Mouse (Mus musculus): ENCODE measurements around the gene Pou6f1. TPM values are rescaled to one million over a fixed set of nuclear protein-coding genes. Genes with fewer than 3 reads are reported as not detected.
A peak's percentile ranks its signal among the peaks of the same experiment; 100 is the strongest.

The Pou6f1 gene
- polyA plus RNA-seq (2015; fragmentation: Nextera tagmentation; extraction: Ambion mirVana), result 50.4 and 51.3 TPM in 2 replicates

GRCm38 (mm10) chr15:100599276-100600046 lies at the start of gene Pou6f1:
TSS of gene Pou6f1 (minus strand) at chr15:100599984.
- Histone ChIP-seq H3K4me2 (replicated peaks) (peak within 1 kb of the TSS; percentile 88), H3K36me3 (no peaks in the 10 kb centered on the region), H3K9me3 (no peaks in the 10 kb centered on the region), H3K4me3 (peak within 1 kb of the TSS; percentile 90), H3K9ac (replicated peaks) (peak within 1 kb of the TSS; percentile 97), H3K27me3 (peaks cover 3% of the 10 kb centered on the region; the same call in 1 of the 2 replicates), H3K27ac (replicated peaks) (peak within 1 kb of the TSS; percentile 89), H3K4me1 (peaks cover 23% of the 10 kb centered on the region)
- WGBS, result under 1% methylated on average over 60 of the region's 76 CpGs
- peak; percentile 66 for ATAC-seq (replicated peaks)

- ATAC-seq (replicated peaks), result no peak
- WGBS, result 76% methylated on average over 6 of the region's 6 CpGs
- H3K9me3 ChIP-seq, result no peaks in the 10 kb centered on the region
Observed at GRCm38 (mm10) chr15:100646161-100646560, 46.4 kb upstream of the Pou6f1 start.

GRCm38 (mm10) chr15:100642451-100642850 lies 42.7 kb upstream of the Pou6f1 start:
- Histone ChIP-seq H3K4me2 (replicated peaks) (no peak overlapping the region), H3K4me3 (no peak overlapping the region), H3K27ac (replicated peaks) (no peak overlapping the region), H3K9me3 (no peaks in the 10 kb centered on the region), H3K4me1 (no peaks in the 10 kb centered on the region), H3K36me3 (no peaks in the 10 kb centered on the region), H3K9ac (replicated peaks) (no peak overlapping the region), H3K27me3 (peaks cover 15% of the 10 kb centered on the region; the same call in 1 of the 2 replicates)
- no peak for ATAC-seq (replicated peaks)
- WGBS, result 95% methylated on average over 7 of the region's 7 CpGs

More at GRCm38 (mm10) chr15:100646161-100646560, 46.4 kb upstream of the Pou6f1 start:
- Histone ChIP-seq H3K27ac (replicated peaks) (no peak overlapping the region), H3K27me3 (no peaks in the 10 kb centered on the region), H3K36me3 (no peaks in the 10 kb centered on the region), H3K9ac (replicated peaks) (no peak overlapping the region), H3K4me3 (no peak overlapping the region), H3K4me2 (replicated peaks) (no peak overlapping the region), H3K4me1 (no peaks in the 10 kb centered on the region)

- 76% methylated on average over 15 of the region's 16 CpGs for WGBS
- no peaks in the 10 kb centered on the region for H3K9me3 ChIP-seq
- H3K9ac ChIP-seq (replicated peaks), result no peak overlapping the region
- H3K4me2 ChIP-seq (replicated peaks), result no peak overlapping the region
- no peak for ATAC-seq (replicated peaks)
- peaks cover 10% of the 10 kb centered on the region for H3K4me1 ChIP-seq
- no peak overlapping the region for H3K4me3 ChIP-seq
- no peak overlapping the region for H3K27ac ChIP-seq (replicated peaks)
- peaks cover 26% of the 10 kb centered on the region for H3K27me3 ChIP-seq
- no peaks in the 10 kb centered on the region for H3K36me3 ChIP-seq
Observed at GRCm38 (mm10) chr15:100641226-100641810, 41.5 kb upstream of the Pou6f1 start.

- Histone ChIP-seq H3K36me3 (no peaks in the 10 kb centered on the region), H3K27me3 (peaks cover 38% of the 10 kb centered on the region), H3K9me3 (no peaks in the 10 kb centered on the region), H3K27ac (replicated peaks) (no peak overlapping the region), H3K4me3 (no peak overlapping the region), H3K9ac (replicated peaks) (no peak overlapping the region), H3K4me2 (replicated peaks) (no peak overlapping the region), H3K4me1 (peaks cover 12% of the 10 kb centered on the region)
- 75% methylated on average over 16 of the region's 16 CpGs for WGBS
- ATAC-seq (replicated peaks), result no peak
Observed at GRCm38 (mm10) chr15:100639972-100640750, 40.4 kb upstream of the Pou6f1 start.

GRCm38 (mm10) chr15:100637661-100638060 lies 37.9 kb upstream of the Pou6f1 start:
- no peak overlapping the region for H3K4me3 ChIP-seq
- 20% methylated on average over 6 of the region's 6 CpGs for WGBS
- H3K36me3 ChIP-seq, result no peaks in the 10 kb centered on the region
- no peaks in the 10 kb centered on the region for H3K9me3 ChIP-seq
- H3K4me1 ChIP-seq, result peaks cover 12% of the 10 kb centered on the region
- H3K9ac ChIP-seq (replicated peaks), result no peak overlapping the region
- no peak overlapping the region for H3K4me2 ChIP-seq (replicated peaks)
- no peak for ATAC-seq (replicated peaks)
- peaks cover 52% of the 10 kb centered on the region for H3K27me3 ChIP-seq
- H3K27ac ChIP-seq (replicated peaks), result no peak overlapping the region

GRCm38 (mm10) chr15:100636700-100637501 lies 37.1 kb upstream of the Pou6f1 start, which contains the start of gene Smagp:
TSS of gene Smagp (minus strand) at chr15:100636940.
- H3K9ac ChIP-seq (replicated peaks), result 0 out of 2 replicates have a peak within 1 kb of the TSS, but pooled peaks have one; percentile 9
- peaks cover 52% of the 10 kb centered on the region for H3K27me3 ChIP-seq
- peaks cover 12% of the 10 kb centered on the region for H3K4me1 ChIP-seq
- no peak for ATAC-seq (replicated peaks)
- no peaks in the 10 kb centered on the region for H3K9me3 ChIP-seq
- no peak within 1 kb of the TSS for H3K27ac ChIP-seq (replicated peaks)
- under 1% methylated on average over 72 of the region's 77 CpGs for WGBS
- H3K4me3 ChIP-seq, result peak within 1 kb of the TSS; percentile 40
- peak within 1 kb of the TSS; percentile 66 for H3K4me2 ChIP-seq (replicated peaks)
- H3K36me3 ChIP-seq, result no peaks in the 10 kb centered on the region

- H3K4me1 ChIP-seq, result peaks cover 12% of the 10 kb centered on the region
- 4% methylated on average over 37 of the region's 38 CpGs for WGBS
- peak overlapping the region; percentile 66 for H3K4me2 ChIP-seq (replicated peaks)
- no peak overlapping the region for H3K27ac ChIP-seq (replicated peaks)
- ATAC-seq (replicated peaks), result no peak
- no peaks in the 10 kb centered on the region for H3K9me3 ChIP-seq
- H3K9ac ChIP-seq (replicated peaks), result 0 out of 2 replicates have a peak overlapping the region, but pooled peaks have one; percentile 9
- H3K36me3 ChIP-seq, result no peaks in the 10 kb centered on the region
- peak overlapping the region; percentile 40 for H3K4me3 ChIP-seq
- peaks cover 52% of the 10 kb centered on the region for H3K27me3 ChIP-seq
Observed at GRCm38 (mm10) chr15:100635851-100636645, 36.3 kb upstream of the Pou6f1 start.

GRCm38 (mm10) chr15:100635239-100635638 lies 35.5 kb upstream of the Pou6f1 start:
- ATAC-seq (replicated peaks), result no peak
- WGBS, result 7% methylated on average over 9 of the region's 9 CpGs
- peaks cover 12% of the 10 kb centered on the region for H3K4me1 ChIP-seq
- no peak overlapping the region for H3K27ac ChIP-seq (replicated peaks)
- peaks cover 52% of the 10 kb centered on the region for H3K27me3 ChIP-seq
- H3K9me3 ChIP-seq, result no peaks in the 10 kb centered on the region
- no peak overlapping the region for H3K4me3 ChIP-seq
- no peak overlapping the region for H3K4me2 ChIP-seq (replicated peaks)
- H3K9ac ChIP-seq (replicated peaks), result no peak overlapping the region
- no peaks in the 10 kb centered on the region for H3K36me3 ChIP-seq

- ATAC-seq (replicated peaks), result no peak
- Histone ChIP-seq H3K9me3 (no peaks in the 10 kb centered on the region), H3K27ac (replicated peaks) (no peak overlapping the region), H3K9ac (replicated peaks) (no peak overlapping the region), H3K4me2 (replicated peaks) (no peak overlapping the region), H3K36me3 (no peaks in the 10 kb centered on the region), H3K27me3 (peaks cover 46% of the 10 kb centered on the region), H3K4me1 (peaks cover 12% of the 10 kb centered on the region), H3K4me3 (no peak overlapping the region)
- 83% methylated on average over 10 of the region's 10 CpGs for WGBS
Observed at GRCm38 (mm10) chr15:100633341-100633740, 33.6 kb upstream of the Pou6f1 start.

- ATAC-seq (replicated peaks), result no peak
- no peak overlapping the region for H3K27ac ChIP-seq (replicated peaks)
- no peaks in the 10 kb centered on the region for H3K9me3 ChIP-seq
- H3K27me3 ChIP-seq, result peaks cover 35% of the 10 kb centered on the region
- H3K36me3 ChIP-seq, result no peaks in the 10 kb centered on the region
- 89% methylated on average over 5 of the region's 5 CpGs for WGBS
- no peak overlapping the region for H3K4me3 ChIP-seq
- peaks cover 12% of the 10 kb centered on the region for H3K4me1 ChIP-seq
- H3K4me2 ChIP-seq (replicated peaks), result no peak overlapping the region
- H3K9ac ChIP-seq (replicated peaks), result no peak overlapping the region
Observed at GRCm38 (mm10) chr15:100632323-100632722, 32.5 kb upstream of the Pou6f1 start.
